Mouse (Mus musculus) olfactory bulb, adult 2 months (tissue): ENCODE measurements at regions not wholly inside any gene's neighbourhood (a gene's known extent, or its start where the extent isn't known, plus 50 kb on each side); places are given as distances from the start of the nearest gene placed in this dataset.

ENCODE experiments used
- CTCF ChIP-seq: fragments of 200-500 bp; IDR thresholded peaks from 2 replicates; pipeline ENCODE4 v1.5.1; 2012; ENCODE audit warnings: low read depth, mild to moderate bottlenecking, low read length, moderate library complexity; ENCODE audit not compliant: insufficient read depth
- POLR2A ChIP-seq: fragments of 200-500 bp; IDR thresholded peaks from 2 replicates; pipeline ENCODE4 v1.6.1; 2012; ENCODE audit warnings: mild to moderate bottlenecking, low read depth, low read length, moderate library complexity; ENCODE audit not compliant: insufficient read depth

DNA sequence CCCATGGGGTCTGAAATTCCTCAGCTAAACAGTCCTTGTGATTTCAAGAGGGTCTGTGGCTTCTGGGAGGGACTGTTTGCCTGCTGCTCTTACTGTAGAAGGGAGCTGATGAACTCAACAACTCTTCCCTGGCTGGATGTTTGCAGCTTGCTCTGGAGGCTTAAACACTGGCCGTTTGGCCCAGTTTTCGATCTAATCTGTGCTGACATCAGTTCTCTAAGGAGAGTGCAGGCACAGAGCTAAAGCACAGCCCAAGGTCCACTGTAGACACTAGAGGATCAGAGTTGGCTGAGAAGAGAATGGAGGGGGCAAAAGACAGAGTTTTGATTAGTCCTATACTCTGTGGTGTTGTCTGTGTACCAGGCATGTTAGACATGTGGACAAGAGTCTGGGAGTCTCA is 490.1 kb downstream of the Nedd1 start:
- TF ChIP-seq POLR2A = no peak
- no peak for TF ChIP-seq CTCF
